Mouse (Mus musculus) myocyte (in vitro differentiated cells): Measurements from ENCODE around the gene Rps6kb2.

Experiments used
- E2F4 ChIP-seq: IDR thresholded peaks from one replicate; pipeline ENCODE4 v1.6.1; 2011; ENCODE audit warnings: mild to moderate bottlenecking, control low read depth, moderate library complexity; ENCODE audit not compliant: insufficient read depth
- MYOD1 ChIP-seq, 3 experiments: IDR thresholded peaks; one replicate each; pipeline ENCODE4 v1.6.1; 2011; ENCODE audit warnings: control low read depth in 2 of 3, low read depth in 2 of 3, mild to moderate bottlenecking in 2 of 3, moderate library complexity in 1 of 3; ENCODE audit not compliant: insufficient read length in 2 of 3, control insufficient read depth in 1 of 3
- MYOG ChIP-seq, 3 experiments: IDR thresholded peaks; one replicate each; pipeline ENCODE4 v1.6.1; 2011; ENCODE audit warnings: control low read depth in 2 of 3, low read depth in 2 of 3, mild to moderate bottlenecking in 2 of 3; ENCODE audit not compliant: insufficient read length in 2 of 3, control insufficient read depth in 1 of 3, insufficient read depth in 1 of 3
- POLR2A ChIP-seq: IDR thresholded peaks from one replicate; pipeline ENCODE4 v1.6.1; 2011; ENCODE audit warnings: low read depth, mild to moderate bottlenecking, control low read depth, moderate library complexity; ENCODE audit not compliant: insufficient read length
- POLR2AphosphoS2 ChIP-seq: IDR thresholded peaks from one replicate; pipeline ENCODE4 v1.6.1; 2011; ENCODE audit warnings: low read depth, control low read depth; ENCODE audit not compliant: insufficient read length

- TF ChIP-seq POLR2A: peak; percentile 88
- TF ChIP-seq MYOG (IDR thresholded peaks at IDR 0.05; ENCODE audit: control insufficient read depth in 1 of 3, insufficient read depth in 1 of 3, insufficient read length in 2 of 3, low read depth in 2 of 3): peak in 1 of 3 experiments; percentile 83
- TF ChIP-seq E2F4: no peak
- TF ChIP-seq POLR2AphosphoS2: peak; percentile 88
- peak in 2 of 3 experiments; percentile 60 to 86 for TF ChIP-seq MYOD1 (IDR thresholded peaks at IDR 0.05; ENCODE audit: control insufficient read depth in 1 of 3, insufficient read length in 2 of 3, low read depth in 2 of 3)
Observed at GRCm38 (mm10) chr19:4175368-4175947, 12.3 kb upstream of the Rps6kb2 start, which contains the start of gene Carns1.
